Mouse (Mus musculus) lung, postnatal 14 days (tissue): ENCODE measurements at regions not wholly inside any gene's neighbourhood (a gene's known extent, or its start where the extent isn't known, plus 50 kb on each side); places are given as distances from the start of the nearest gene placed in this dataset.

ENCODE experiments used
- DNase-seq: peaks from one replicate; pipeline ENCODE4 v3.0.0; 2021

DNA sequence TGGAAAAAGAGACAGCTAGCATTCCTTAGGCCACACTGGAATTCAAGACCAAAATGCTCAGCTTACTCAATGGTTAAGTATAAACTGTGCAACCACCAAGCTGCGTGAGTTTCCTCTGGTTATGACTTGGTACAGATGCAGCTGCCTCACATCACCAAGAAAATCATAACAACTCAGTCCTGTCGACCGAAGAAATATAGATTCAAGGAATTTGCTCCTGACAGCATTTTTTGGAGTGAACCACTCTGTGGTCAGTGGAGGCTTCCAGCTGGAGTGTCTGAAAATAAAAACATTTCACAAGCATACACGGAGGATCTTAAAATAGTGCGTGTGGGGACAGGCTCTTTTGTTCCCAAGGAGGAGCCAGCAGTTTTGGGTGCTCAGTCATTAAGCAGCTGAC, 253.8 kb downstream of the Bckdhb start:
- peak; percentile 7 for DNase-seq

DNA sequence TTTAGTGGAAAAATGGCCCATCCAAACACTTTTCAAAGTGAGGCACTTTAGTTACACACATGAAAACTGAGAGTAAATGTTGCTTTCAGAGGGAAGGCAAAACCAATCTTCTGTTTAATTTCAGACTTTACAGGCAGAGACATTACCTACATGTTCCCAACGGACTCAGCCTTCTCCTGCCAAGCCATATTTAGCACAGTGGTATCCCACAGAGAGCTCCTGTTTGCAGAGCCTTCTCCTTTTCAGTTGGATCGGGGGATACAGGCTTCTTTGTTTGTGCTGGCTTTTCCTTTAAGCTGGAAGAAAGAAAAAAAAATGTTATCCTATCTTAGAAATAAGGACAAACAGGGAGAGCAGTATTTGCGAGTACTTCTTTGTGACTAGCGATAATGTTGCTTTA, 254.3 kb downstream of the Bckdhb start:
- DNase-seq, result no peak

DNA sequence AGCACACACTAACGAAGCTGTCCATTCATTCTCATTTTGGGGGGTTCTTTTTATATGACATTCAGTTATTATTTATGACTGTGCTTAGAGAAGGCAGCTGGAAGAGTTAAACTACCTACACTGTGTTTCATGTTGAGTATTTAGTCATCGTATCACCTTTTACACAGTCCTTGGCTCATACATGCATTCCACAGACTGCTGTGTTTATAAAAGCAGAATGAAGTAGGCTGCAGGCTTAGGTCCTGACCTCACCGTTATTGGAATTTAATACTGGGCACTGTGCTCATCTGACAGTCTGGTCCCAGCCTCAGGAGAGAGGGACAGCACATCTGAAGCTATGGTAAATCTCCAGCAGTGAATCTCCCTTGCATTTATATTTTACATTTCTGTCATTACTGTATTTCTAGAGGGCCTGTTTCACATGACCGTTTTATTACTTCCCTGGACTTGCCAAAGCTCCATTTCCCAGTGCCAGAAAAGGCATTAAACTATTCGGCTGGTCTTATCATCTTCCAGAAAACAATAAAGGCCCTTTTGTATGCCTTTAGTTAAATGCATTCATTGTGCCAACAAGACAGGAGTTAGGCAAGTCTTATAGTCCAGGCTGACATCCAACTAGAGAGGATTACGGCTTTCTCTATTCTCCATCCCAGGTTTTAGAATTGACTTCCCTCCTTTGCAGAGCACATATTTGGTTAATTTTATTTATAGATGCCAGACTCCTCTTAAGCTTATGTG, 258.9 kb downstream of the Bckdhb start:
- DNase-seq, result no peak

DNA sequence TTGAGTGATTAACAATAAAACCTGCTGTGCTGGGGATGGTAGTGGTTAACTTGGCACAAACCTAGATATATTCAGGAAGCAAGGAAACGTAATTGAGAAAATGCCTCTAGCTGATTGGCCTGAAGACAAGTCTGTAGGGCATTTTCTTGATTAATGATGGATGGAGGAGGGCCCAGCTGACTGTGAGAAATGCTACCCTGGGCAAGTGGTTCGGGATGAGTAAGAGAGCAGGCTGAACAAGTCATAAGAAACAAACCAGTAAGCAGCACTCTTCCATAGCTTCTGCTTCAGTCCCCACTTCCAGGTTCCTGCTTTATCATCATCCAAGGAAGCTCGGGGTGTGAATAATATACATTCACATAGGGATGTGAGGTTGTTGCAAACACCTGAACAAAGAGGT, 262.6 kb downstream of the Bckdhb start:
- DNase-seq, result no peak

DNA sequence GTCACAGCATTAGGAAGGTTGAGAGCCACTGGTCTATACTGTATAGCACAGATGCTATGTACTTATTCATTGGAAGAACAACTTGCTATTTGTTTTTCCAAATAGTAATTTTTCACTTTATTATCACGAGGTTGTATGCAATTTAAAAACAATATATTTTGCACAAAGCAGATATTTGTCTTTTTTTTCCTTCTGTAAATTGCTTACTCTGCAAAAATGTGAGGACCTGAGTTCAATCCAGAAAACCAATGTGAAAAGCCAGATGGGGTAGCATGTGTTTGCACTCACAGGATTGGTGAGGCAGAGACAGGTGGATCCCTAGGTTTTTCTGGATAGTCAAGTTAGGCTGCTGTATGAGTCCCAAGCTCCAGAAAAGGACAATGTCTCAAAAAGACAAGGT, 268.5 kb downstream of the Bckdhb start:
- no peak for DNase-seq

DNA sequence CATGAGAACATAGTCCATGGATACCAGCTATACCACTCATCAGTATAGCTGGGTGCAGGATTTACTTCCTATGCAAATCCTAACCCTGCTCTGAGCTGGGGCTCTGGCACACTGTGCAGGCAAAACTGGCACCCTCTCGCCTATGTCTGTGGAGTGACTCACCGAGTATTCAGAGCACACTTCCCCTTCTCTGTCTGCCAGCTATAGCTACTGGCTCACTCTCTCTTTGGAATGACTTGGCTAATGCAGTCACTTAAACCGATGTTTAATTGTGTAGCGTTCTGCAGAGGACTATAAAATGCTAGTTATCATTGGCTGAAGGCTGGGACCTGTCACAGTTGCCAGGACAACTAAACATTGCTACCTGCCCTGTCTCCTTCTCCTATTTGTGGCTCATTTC, 269.8 kb downstream of the Bckdhb start:
- no peak for DNase-seq

DNA sequence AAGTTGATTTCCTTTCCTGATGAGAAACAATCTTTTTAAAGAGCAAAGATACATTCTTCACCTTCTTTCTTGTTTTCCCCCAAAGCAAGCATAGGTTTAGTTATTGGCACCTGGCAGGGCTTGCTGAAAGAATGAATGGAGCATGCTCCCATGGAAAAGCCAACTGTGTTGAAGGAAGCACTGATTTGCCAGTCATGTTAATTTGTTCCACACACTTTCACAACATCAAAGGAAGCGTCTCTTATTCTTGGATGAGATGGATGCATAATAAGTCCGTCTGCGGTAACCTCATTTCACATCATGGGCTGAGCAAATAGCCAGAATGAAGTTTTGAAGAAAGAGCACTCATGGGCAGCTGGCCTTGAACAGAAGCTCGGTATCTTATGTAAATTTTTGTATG, 270.4 kb downstream of the Bckdhb start:
- no peak for DNase-seq

DNA sequence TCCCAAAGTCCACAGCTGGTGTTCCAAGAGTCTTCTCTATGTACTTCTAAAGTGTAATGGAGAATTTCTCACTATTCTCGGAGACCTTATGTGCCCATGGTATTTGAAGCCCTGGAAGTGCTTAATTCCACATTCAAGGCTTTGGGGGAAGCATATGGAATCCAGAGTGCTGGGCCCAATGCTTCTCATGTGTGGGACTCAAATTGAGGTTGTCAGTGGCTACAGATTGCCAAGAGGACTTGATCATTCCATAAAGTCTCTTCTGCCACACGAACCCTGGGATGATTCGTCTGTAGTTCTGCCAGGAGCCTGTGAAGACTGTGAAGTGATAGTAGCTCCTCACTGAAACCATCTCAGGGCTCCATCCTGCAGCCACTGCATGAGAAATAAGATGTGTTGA, 275.3 kb downstream of the Bckdhb start:
- no peak for DNase-seq

DNA sequence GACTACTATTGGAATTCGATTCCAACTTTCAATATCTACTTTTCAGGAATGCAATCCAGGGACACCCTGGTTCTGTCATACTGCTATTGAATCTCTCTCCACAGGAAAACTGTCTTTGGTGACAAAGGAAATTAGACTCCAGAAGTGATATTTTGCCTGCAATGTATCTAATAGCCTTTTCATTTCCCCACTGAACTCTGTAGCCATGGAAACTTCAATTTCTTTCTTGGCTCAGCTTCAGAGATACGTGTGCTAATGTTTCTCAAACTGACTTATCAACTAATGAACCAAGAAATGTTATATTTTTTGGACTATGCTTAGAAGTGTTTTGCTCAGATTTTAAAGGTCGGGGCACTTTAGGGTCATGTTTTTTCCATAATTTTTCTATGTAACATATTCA, 279.1 kb downstream of the Bckdhb start:
- no peak for DNase-seq

DNA sequence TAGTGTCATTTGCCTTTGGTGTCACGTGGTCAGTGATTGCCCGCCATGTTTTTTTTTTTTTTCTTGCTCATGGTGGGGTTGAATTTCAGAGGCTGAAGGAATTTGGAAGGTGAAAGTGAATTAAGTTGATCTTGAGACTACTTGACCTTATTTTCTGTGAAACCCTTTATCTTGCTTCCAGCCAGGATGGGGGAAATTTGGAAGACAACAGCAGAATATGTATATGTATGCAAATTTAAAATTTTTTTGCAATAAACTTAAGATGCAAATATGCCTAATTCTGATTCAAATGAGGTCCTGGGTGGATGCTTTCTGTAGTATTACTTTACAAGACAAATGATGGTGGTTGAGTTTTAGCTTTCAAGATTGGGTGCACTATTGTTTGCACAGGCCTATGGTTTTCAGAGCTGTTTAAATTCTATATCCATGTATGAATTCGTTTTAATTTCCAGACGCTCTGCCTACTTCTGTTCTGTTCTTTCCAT, 315.6 kb downstream of the Bckdhb start:
- no peak for DNase-seq

DNA sequence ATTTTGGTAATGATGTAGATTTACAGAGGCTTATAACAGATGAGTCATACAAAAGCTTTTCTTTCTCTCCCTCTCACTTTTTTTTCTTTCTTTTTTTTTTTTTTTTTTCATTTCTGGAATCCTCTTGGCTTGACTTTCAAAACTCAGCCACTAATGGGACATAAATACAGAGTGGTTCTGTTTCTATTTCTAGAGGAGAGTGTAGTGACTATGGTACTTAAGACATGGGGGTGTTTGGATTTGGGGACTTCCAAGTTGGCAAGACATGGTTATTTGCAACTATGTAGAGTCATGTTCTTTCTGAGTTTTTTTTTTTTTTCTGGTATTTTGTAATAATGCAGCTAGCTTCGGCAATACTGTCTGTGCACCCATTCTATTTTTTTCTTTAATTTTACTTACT, 324.8 kb downstream of the Bckdhb start:
- no peak for DNase-seq

DNA sequence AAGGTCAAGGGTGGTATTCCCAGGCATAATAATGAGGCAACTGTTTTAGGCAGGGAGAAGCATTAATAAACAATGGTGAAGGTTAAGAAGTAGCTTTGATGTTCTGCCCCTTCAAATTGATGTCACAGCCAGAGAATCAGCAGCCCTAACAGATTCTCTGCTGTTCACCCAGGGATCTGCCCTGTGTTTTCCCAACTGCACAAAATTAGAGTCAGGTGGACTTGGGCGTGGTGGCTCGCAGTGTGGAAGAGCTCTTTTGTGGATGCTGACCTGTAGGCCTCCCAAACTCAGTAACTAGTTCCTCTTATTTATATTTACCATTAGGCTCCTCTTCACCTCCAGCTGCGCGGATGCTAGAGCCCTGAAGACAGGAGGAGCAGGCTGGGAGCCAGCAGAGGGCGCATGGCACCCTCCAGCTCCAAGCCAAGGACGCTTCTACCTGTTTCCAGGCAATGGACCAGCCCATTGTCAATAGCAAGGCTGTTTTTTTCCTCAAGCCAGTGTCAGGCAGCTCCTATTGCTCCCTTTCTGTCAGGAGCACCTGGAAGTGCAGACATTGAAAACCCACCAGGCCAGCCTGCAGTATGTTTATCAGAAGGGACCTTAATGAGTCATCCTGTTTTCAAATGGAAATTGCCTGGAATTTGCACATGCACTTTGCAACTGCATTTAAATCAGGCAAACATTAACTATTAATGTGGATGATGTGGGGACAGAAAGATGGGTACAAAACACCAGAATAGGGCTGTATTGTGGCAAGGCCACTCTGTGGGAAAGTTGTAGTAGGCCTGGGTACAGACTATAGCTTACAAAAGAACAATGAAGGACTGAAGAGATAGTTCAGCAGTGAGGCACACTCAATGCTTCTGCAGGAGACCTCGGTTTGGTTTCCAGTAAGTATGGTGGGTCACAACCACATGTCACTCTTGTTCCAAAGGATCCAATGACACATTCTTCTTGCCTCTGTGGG, 328.4 kb downstream of the Bckdhb start:
- DNase-seq, result peak; percentile 48

DNA sequence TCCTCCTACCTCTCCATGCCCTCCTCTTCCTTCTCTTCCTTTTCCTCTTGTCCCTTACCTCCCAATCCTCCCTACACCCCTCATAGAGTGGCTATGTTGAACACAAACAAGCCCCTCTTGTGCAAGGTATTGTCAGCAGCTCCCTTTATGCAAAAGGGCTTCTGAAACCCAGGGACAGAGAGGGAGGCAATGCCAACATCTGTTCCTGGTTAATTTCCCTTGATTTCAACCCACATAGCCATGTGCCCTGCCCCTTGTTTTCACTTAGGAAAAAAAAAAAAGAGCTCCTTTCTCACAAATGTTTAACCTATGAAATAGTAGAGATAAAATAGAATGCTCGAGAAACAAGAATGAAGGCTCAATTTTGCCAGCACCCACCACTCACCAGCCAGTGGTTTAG, 333.5 kb downstream of the Bckdhb start:
- DNase-seq, result no peak

DNA sequence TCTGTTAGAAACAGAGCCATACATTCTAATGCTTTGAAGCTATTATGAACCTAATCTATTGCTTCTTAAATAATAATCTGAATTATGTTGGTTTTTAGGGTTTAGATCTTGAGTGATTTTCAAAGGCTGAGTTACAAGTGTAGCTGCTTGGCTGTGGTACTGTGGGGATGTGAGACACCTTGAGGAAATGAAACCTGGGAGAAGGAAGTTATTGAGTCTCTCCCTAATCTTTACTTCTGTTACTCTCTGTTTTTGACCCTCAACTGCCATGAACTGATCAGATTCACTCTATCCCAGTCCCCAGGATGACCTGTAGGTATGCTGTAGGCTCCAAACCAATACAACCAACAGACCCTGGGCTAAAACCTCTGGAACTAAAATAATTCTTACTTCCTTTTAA, 334.8 kb downstream of the Bckdhb start:
- DNase-seq, result no peak

DNA sequence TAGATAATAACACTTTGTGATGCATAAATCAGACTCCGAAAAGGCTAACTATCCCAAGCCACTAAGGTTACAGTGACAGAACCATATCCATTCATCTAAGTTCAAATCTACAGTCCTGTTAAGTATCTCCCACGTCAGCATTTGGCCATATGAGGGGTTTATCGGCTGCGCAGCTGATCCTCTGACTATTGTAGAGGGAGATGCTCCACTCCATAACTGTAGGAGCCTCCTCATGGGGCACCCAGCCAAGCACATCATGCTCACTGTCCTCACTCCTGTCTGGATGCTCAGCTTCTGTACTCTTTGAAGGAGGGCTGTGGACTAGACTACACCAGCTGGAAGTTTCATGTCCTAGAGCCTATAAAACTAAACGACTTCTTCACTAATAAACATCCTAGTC, 337.2 kb downstream of the Bckdhb start:
- DNase-seq, result no peak

DNA sequence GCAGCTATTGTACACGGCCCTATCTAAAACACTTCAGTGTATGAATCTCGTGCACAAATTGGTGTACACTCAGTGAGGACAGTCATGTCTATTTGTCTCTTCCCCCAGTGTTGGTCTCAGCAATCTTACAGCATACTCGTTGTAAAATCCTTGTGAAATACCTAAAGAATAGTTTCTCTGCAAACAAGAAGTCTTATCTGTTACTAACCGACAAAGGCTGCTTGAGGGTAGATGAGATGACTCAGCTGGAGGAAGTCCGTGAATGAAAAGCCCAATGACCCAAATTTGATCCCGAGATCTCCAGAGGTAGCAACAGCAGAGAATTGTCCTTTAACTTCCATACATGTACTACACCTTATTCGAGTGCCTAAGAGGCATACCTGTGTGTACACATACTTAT, 342.0 kb downstream of the Bckdhb start:
- DNase-seq, result no peak

DNA sequence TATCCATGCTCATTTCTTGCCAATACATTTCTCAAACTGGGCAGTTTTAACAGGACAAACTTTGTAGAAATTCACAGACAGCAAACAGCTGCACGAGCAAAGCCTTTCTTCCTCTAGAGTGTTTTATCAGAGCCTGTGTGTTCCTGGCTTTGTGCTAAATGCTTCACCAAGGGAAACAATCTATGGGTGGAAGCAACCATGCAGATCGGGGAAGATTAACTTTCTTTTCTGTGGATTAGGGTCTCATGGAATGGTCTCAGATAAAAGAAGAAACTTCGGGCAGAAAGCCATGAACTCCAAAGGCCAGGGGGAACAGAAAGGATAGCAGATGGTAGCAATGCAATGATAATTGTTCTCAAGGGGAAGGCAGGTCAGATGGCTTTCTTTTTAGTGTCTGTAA, 349.7 kb downstream of the Bckdhb start:
- no peak for DNase-seq

DNA sequence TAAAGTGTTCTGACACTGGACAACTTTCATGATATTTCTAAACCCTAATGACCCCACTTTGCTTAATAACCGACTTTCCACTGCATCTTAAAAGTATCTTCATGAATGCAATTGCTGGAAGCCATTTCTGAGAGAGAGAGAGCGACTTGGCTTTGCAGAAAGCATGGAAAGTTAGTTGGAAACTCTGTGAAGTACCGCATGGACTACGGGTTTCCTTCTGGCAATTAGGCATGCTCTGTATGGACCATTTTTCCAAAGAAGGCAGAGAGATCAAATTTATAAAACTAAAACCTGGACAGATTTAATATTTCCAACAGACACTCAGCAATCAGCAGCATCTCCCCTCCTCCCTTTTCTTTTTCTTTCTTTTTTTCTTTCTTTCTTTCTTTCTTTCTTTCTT, 353.4 kb downstream of the Bckdhb start:
- DNase-seq, result no peak

DNA sequence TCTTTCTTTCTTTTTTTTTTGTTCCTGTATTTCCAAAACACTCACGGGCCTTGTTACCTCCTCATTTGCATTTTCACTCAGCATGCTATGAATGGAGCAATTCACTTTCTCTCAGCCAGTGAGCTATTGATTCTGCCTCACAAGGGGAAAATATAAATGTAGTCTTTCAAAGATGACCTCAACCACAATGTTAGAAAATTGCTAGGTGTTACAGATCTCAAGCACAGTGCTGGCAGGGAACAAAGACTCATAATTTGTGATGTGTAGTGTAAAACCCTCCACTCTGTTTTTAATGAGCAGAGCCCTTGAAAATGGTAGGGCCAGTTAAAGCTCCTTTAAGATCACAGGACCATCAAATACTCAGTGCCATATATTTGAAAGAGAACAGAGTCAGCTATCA, 353.8 kb downstream of the Bckdhb start:
- no peak for DNase-seq

DNA sequence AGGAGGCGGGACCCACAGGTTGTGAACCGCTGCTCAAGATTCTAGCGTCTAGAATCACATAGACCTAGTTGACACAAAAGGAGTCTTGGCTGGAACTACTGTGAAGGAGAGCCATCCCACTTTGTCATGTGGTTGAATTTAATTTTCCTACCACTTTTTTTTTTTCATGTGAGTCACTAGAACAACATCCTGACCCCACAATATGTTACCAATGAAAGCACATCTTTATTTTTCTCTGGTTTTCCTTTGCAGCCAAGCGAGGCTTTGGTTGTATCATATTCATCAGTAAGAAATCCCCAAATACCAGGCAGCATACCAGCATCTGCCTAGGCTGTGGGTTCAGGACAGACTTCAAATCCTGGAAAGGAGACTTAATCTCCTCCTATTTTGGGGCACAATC, 356.0 kb downstream of the Bckdhb start:
- no peak for DNase-seq

DNA sequence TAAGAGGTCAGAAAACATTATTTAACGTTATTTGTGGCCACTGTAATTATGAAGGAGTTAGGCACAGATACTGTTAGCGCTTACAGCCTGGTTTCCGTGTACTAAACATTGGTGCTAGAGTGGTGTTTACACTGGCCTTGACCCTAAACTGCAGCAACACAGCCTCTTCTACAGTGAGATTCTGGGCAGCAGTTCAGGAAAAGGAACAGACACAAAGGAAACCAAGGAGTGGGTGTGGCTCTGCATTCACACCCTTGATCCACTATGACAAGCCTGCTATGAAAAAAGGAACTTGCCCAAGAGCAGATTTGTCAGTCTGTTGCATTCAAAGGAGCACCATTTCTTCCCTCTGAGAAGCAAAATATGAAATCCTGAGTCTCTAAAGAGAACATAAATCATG, 356.7 kb downstream of the Bckdhb start:
- peak; percentile 13 for DNase-seq

DNA sequence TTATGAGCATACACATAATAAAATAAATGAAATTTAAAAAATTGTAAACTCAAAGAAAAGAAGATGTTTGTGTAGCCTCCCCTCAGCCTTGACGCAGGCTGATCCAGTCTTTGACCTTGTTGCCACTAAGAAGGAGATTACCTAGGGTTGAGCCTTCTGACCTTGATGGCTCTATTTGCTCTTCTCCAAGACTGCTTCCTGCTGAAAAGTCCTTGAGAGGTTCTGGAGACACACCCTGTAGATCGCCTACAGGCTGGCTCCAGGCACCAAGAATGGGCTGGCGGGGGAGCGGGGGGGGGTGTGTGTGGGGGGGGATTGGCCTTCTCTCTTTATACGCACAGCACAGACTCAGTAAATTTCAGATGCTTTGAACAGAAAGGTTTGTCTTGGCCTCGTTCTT, 358.4 kb downstream of the Bckdhb start:
- DNase-seq, result no peak

DNA sequence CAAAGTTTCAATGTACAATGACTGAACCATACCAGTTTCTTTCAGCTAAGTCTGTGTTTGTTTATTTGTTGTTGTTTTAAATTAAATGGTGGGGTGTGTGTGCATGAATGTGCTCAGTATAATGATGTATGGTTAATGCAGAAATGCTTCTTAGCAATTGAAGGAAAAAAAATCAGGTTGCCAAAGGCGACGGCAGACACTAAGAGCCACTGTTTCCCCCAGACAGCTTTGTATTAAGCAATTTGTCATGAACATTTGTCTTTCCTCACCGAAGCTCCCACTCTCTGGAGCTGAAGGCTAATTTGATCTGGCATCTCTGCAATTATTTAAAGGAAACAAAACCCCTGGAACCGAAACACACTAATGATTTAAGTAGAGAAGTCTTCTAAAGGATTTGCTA, 360.7 kb downstream of the Bckdhb start:
- DNase-seq, result no peak

DNA sequence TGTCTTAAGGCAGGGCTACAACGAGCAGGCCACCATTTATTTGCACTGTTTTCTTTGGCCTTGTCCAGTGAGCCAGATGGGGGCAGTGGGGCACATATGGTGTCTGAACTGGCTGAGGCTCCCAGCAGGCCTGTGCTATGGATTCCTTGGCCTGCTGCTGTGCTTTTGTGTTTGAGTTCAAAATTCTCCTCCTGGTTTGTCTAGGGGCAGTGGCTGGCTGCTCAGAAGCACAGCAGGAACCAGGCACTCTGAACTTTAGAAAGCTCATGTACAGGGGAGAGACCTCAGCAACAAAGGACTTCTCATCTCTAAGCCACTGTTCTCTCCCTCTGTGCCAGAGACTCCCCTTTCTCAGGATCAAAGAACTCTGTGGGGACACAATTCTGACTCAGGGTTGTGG, 370.9 kb downstream of the Bckdhb start:
- DNase-seq, result no peak
